Mouse (Mus musculus) hindbrain, embryonic 15.5 days (tissue): ENCODE measurements around the gene Nit2. TPM values are rescaled to one million over a fixed set of nuclear protein-coding genes. Genes with fewer than 3 reads are reported as not detected.
"Not testable (repeated sequence)": the region's sequence is repeated elsewhere in the genome, so short reads cannot be mapped to it uniquely, and the experiment has no call there.

Experiments used
- ATAC-seq: fragments of 200-750 bp; cut with Nextera tagmentation; 2 replicates; pipeline ENCODE4 v1.8.0; 2017; ENCODE audit warnings: low read depth, moderate number of reproducible peaks, moderate TSS enrichment; ENCODE audit not compliant: low FRiP score
- H3K27ac ChIP-seq: fragments of 300-500 bp; sonication (generic); replicated peaks from 2 replicates; pipeline ENCODE4 v1.5.1; 2015; ENCODE audit warnings: mild to moderate bottlenecking, inconsistent platforms
- H3K27me3 ChIP-seq: fragments of 300-500 bp; sonication (generic); 2 replicates; pipeline ENCODE4 v1.6.1; 2015; ENCODE audit warnings: control low read depth, inconsistent platforms
- H3K36me3 ChIP-seq: fragments of 300-500 bp; sonication (generic); 2 replicates; pipeline ENCODE4 v1.6.1; 2015; ENCODE audit warnings: control low read depth, inconsistent platforms
- H3K4me1 ChIP-seq: fragments of 300-500 bp; sonication (generic); replicated peaks from 2 replicates; pipeline ENCODE4 v1.6.1; 2015; ENCODE audit warnings: control low read depth, inconsistent platforms
- H3K4me2 ChIP-seq: fragments of 300-500 bp; sonication (generic); 2 replicates; pipeline ENCODE4 v1.6.1; 2015; ENCODE audit warnings: moderate library complexity, mild to moderate bottlenecking, inconsistent platforms
- H3K4me3 ChIP-seq: fragments of 300-500 bp; sonication (generic); 2 replicates; pipeline ENCODE4 v1.5.1; 2015; ENCODE audit warnings: mild to moderate bottlenecking, inconsistent platforms
- H3K9ac ChIP-seq: fragments of 300-500 bp; sonication (generic); 2 replicates; pipeline ENCODE4 v1.6.1; 2015; ENCODE audit warnings: inconsistent platforms
- H3K9me3 ChIP-seq: fragments of 300-500 bp; sonication (generic); 2 replicates; pipeline ENCODE4 v1.6.1; 2016; ENCODE audit warnings: control low read depth, inconsistent platforms
- WGBS: fragments of 180-500 bp; shearing (Covaris S2); methylation state at CpG from one replicate; pipeline ENCODE4 v1.1.7; 2015; 5-methylcytosine and 5-hydroxymethylcytosine counted together
- polyA plus RNA-seq: library from polyadenylated mRNA; unstranded; fragments of >200 nt; fragmentation: Nextera tagmentation; extraction: Ambion mirVana; gene quantifications from 2 replicates; pipeline ENCODE4 v1.2.1, GENCODE M21; 2015

Nit2 gene
- polyA plus RNA-seq, 1 experiment from 2014 or later = 46.9 TPM

GRCm38 (mm10) chr16:57177254-57177653 lies 10.1 kb upstream of the Nit2 start:
- peaks cover 38% of the 10 kb centered on the region for H3K36me3 ChIP-seq
- no peaks in the 10 kb centered on the region for H3K9me3 ChIP-seq
- WGBS = 67% methylated on average over 2 of the region's 2 CpGs
- H3K9ac ChIP-seq = no peak overlapping the region
- H3K4me1 ChIP-seq = no peaks in the 10 kb centered on the region
- H3K27ac ChIP-seq = no peak overlapping the region
- peak; percentile 54; the same call in 1 of the 2 replicates for ATAC-seq
- H3K4me3 ChIP-seq = no peak overlapping the region
- H3K4me2 ChIP-seq = no peak overlapping the region
- H3K27me3 ChIP-seq = no peaks in the 10 kb centered on the region

GRCm38 (mm10) chr16:57176276-57176675 lies 9.1 kb upstream of the Nit2 start:
- no peaks in the 10 kb centered on the region for H3K9me3 ChIP-seq
- no peaks in the 10 kb centered on the region for H3K27me3 ChIP-seq
- no peaks in the 10 kb centered on the region for H3K4me1 ChIP-seq
- peaks cover 33% of the 10 kb centered on the region for H3K36me3 ChIP-seq
- no peak for ATAC-seq
- no peak overlapping the region for H3K9ac ChIP-seq
- WGBS = 90% methylated on average over 7 of the region's 7 CpGs
- H3K4me3 ChIP-seq = no peak overlapping the region
- no peak overlapping the region for H3K27ac ChIP-seq
- no peak overlapping the region for H3K4me2 ChIP-seq

GRCm38 (mm10) chr16:57175751-57176150 lies 8.6 kb upstream of the Nit2 start:
- no peaks in the 10 kb centered on the region for H3K4me1 ChIP-seq
- 74% methylated on average over 2 of the region's 2 CpGs for WGBS
- no peak overlapping the region for H3K9ac ChIP-seq
- H3K27me3 ChIP-seq = no peaks in the 10 kb centered on the region
- ATAC-seq = no peak
- no peak overlapping the region for H3K27ac ChIP-seq
- no peaks in the 10 kb centered on the region for H3K9me3 ChIP-seq
- no peak overlapping the region for H3K4me3 ChIP-seq
- H3K36me3 ChIP-seq = peaks cover 35% of the 10 kb centered on the region
- no peak overlapping the region for H3K4me2 ChIP-seq

- ATAC-seq, H3K9me3 ChIP-seq, H3K27ac ChIP-seq, H3K4me2 ChIP-seq, H3K4me3 ChIP-seq, H3K9ac ChIP-seq, H3K4me1 ChIP-seq, H3K27me3 ChIP-seq: not testable (repeated sequence)
- H3K36me3 ChIP-seq = peaks cover 36% of the 10 kb centered on the region
These were observed 7.3 kb upstream of the Nit2 start for GRCm38 (mm10) chr16:57174480-57174879.

GRCm38 (mm10) chr16:57171570-57171969 lies 4.4 kb upstream of the Nit2 start:
- Histone ChIP-seq H3K9ac (no peak overlapping the region), H3K27ac (no peak overlapping the region), H3K36me3 (peaks cover 33% of the 10 kb centered on the region), H3K27me3 (no peaks in the 10 kb centered on the region), H3K9me3 (no peaks in the 10 kb centered on the region), H3K4me2 (no peak overlapping the region), H3K4me3 (no peak overlapping the region), H3K4me1 (peaks cover 9% of the 10 kb centered on the region)
- ATAC-seq = no peak
- 88% methylated on average over 6 of the region's 6 CpGs for WGBS

GRCm38 (mm10) chr16:57171161-57171560 lies 4.0 kb upstream of the Nit2 start:
- Histone ChIP-seq H3K4me1 (peaks cover 14% of the 10 kb centered on the region), H3K9me3 (no peaks in the 10 kb centered on the region), H3K4me3 (no peak overlapping the region), H3K27ac (no peak overlapping the region), H3K9ac (no peak overlapping the region), H3K36me3 (peaks cover 28% of the 10 kb centered on the region), H3K27me3 (no peaks in the 10 kb centered on the region), H3K4me2 (no peak overlapping the region)
- no peak for ATAC-seq
- WGBS = 89% methylated on average over 8 of the region's 8 CpGs

GRCm38 (mm10) chr16:57168236-57168635 lies 1.1 kb upstream of the Nit2 start:
- H3K4me1 ChIP-seq = peaks cover 14% of the 10 kb centered on the region
- H3K27ac ChIP-seq = no peak overlapping the region
- peaks cover 20% of the 10 kb centered on the region for H3K36me3 ChIP-seq
- ATAC-seq = no peak
- no peak overlapping the region for H3K9ac ChIP-seq
- no peaks in the 10 kb centered on the region for H3K9me3 ChIP-seq
- no peak overlapping the region for H3K4me2 ChIP-seq
- no peak overlapping the region for H3K4me3 ChIP-seq
- WGBS = 48% methylated on average over 4 of the region's 4 CpGs
- no peaks in the 10 kb centered on the region for H3K27me3 ChIP-seq

GRCm38 (mm10) chr16:57167514-57167912 lies 372 bp upstream of the Nit2 start:
- no peaks in the 10 kb centered on the region for H3K9me3 ChIP-seq
- H3K27me3 ChIP-seq = no peaks in the 10 kb centered on the region
- H3K4me1 ChIP-seq = peaks cover 14% of the 10 kb centered on the region
- H3K36me3 ChIP-seq = peaks cover 15% of the 10 kb centered on the region
- H3K9ac ChIP-seq = peak overlapping the region; percentile 76
- peak overlapping the region; percentile 83 for H3K4me2 ChIP-seq
- WGBS = 27% methylated on average over 5 of the region's 5 CpGs
- peak overlapping the region; percentile 92 for H3K27ac ChIP-seq
- H3K4me3 ChIP-seq = peak overlapping the region; percentile 98
- peak; percentile 61; the same call in 1 of the 2 replicates for ATAC-seq

GRCm38 (mm10) chr16:57166086-57166485 lies 1.1 kb downstream of the Nit2 start:
- H3K27ac ChIP-seq = no peak overlapping the region
- peaks cover 14% of the 10 kb centered on the region for H3K4me1 ChIP-seq
- no peak overlapping the region for H3K9ac ChIP-seq
- peaks cover 7% of the 10 kb centered on the region for H3K36me3 ChIP-seq
- ATAC-seq = no peak
- peak overlapping the region; percentile 83 for H3K4me2 ChIP-seq
- H3K9me3 ChIP-seq = no peaks in the 10 kb centered on the region
- 97% methylated on average over 6 of the region's 6 CpGs for WGBS
- H3K4me3 ChIP-seq = peak overlapping the region; percentile 98
- H3K27me3 ChIP-seq = no peaks in the 10 kb centered on the region

GRCm38 (mm10) chr16:57165157-57165556 lies 2.0 kb downstream of the Nit2 start:
- no peak overlapping the region for H3K4me2 ChIP-seq
- H3K9me3 ChIP-seq = no peaks in the 10 kb centered on the region
- H3K9ac ChIP-seq = no peak overlapping the region
- no peaks in the 10 kb centered on the region for H3K27me3 ChIP-seq
- peaks cover under 1% of the 10 kb centered on the region for H3K36me3 ChIP-seq
- WGBS = 97% methylated on average over 5 of the region's 5 CpGs
- no peak overlapping the region for H3K27ac ChIP-seq
- H3K4me3 ChIP-seq = no peak overlapping the region
- H3K4me1 ChIP-seq = peaks cover 14% of the 10 kb centered on the region
- no peak for ATAC-seq

GRCm38 (mm10) chr16:57163694-57164093 lies 3.4 kb downstream of the Nit2 start:
- no peak overlapping the region for H3K27ac ChIP-seq
- H3K36me3 ChIP-seq = peaks cover 6% of the 10 kb centered on the region; the same call in 1 of the 2 replicates
- H3K4me1 ChIP-seq = peaks cover 14% of the 10 kb centered on the region
- no peaks in the 10 kb centered on the region for H3K9me3 ChIP-seq
- H3K27me3 ChIP-seq = no peaks in the 10 kb centered on the region
- 84% methylated on average over 1 of the region's 1 CpGs for WGBS
- H3K9ac ChIP-seq = no peak overlapping the region
- H3K4me2 ChIP-seq = no peak overlapping the region
- no peak overlapping the region for H3K4me3 ChIP-seq
- no peak for ATAC-seq

GRCm38 (mm10) chr16:57162841-57163240 lies 4.3 kb downstream of the Nit2 start:
- peaks cover 10% of the 10 kb centered on the region for H3K36me3 ChIP-seq
- no peak for ATAC-seq
- H3K9ac ChIP-seq = no peak overlapping the region
- H3K4me3 ChIP-seq = no peak overlapping the region
- no peaks in the 10 kb centered on the region for H3K9me3 ChIP-seq
- H3K4me2 ChIP-seq = no peak overlapping the region
- H3K4me1 ChIP-seq = peaks cover 11% of the 10 kb centered on the region
- WGBS = 88% methylated on average over 5 of the region's 5 CpGs
- no peak overlapping the region for H3K27ac ChIP-seq
- H3K27me3 ChIP-seq = no peaks in the 10 kb centered on the region

GRCm38 (mm10) chr16:57159835-57160234 lies 7.3 kb downstream of the Nit2 start:
- H3K9ac ChIP-seq = no peak overlapping the region
- no peak for ATAC-seq
- H3K4me3 ChIP-seq = no peak overlapping the region
- H3K27ac ChIP-seq = no peak overlapping the region
- H3K9me3 ChIP-seq = no peaks in the 10 kb centered on the region
- no peaks in the 10 kb centered on the region for H3K4me1 ChIP-seq
- WGBS = 72% methylated on average over 7 of the region's 7 CpGs
- H3K4me2 ChIP-seq = no peak overlapping the region
- H3K36me3 ChIP-seq = peaks cover 30% of the 10 kb centered on the region
- H3K27me3 ChIP-seq = no peaks in the 10 kb centered on the region
